Mouse (Mus musculus): ENCODE results near the gene Slc25a44. TPM values are rescaled to one million over a fixed set of nuclear protein-coding genes. Genes with fewer than 3 reads are reported as not detected.

Gene Slc25a44
- polyA plus RNA-seq (2014; fragmentation: Nextera tagmentation; extraction: Ambion mirVana) = 24.8 and 27.0 TPM in 2 replicates

DNA sequence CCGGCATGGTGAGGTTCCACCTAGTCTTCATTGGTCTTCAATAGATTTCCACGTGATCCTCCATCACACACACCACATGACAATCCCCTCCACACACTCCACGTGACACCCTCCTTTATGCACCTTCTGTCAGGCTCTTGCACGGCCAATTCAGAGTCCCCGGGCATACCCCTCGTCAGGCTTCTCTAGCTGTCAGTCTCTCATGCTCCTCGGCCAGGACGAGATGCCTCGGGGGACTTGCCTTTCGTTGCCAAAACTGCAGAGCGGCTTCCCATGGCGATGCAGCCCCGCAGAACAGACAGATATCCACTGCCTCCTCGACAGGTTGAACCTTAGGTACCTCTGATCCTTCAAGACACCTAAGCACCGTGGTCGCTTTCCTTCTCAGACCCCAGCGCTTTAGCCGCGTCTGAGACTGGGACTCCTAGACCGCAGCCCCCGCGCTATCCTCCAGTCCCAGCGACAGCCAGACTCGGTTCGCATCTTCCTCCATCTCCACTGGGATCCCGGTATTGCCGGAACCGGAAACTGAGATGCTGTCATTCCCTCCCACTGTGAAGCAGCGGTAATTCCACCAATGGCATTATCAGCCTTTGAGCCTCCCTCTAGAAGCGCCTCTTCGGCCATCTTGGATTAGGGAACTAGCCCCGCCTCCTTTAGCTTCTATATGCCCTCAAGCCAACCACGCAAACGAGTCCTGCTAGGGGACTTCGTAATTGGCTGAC, at the start of gene Slc25a44:
Gene Slc25a44 (minus strand): TSS at position 535 of the 725 bp plus-strand sequence.
- DNase-seq (ENCODE audit: low spot score) (peak; percentile 95), ATAC-seq (ENCODE audit: insufficient read depth, low FRiP score, low TSS enrichment) (peak; percentile 98)
- WGBS = 1% methylated on average over 35 of the region's 35 CpGs
- no peaks in the 10 kb centered on the region for H3K9me3 ChIP-seq (ENCODE audit: control insufficient read depth, low read length)
- H3K4me2 ChIP-seq (ENCODE audit: low read depth) = peak within 1 kb of the TSS; percentile 69
- H3K27ac ChIP-seq (ENCODE audit: low read depth, low read length) = no peak within 1 kb of the TSS
- no peaks in the 10 kb centered on the region for H3K27me3 ChIP-seq (ENCODE audit: control insufficient read depth, insufficient read depth, low read length)
- H3K4me3 ChIP-seq (ENCODE audit: low read depth, low read length) = peak within 1 kb of the TSS; percentile 57
- peaks cover 5% of the 10 kb centered on the region for H3K36me3 ChIP-seq (ENCODE audit: control insufficient read depth, insufficient read depth, low read length)
- peak within 1 kb of the TSS; percentile 55 for H3K9ac ChIP-seq (ENCODE audit: low read length)
- H3K4me1 ChIP-seq (ENCODE audit: control insufficient read depth, insufficient read depth, low read length) = peaks cover 12% of the 10 kb centered on the region; the same call in 1 of the 2 replicates

DNA sequence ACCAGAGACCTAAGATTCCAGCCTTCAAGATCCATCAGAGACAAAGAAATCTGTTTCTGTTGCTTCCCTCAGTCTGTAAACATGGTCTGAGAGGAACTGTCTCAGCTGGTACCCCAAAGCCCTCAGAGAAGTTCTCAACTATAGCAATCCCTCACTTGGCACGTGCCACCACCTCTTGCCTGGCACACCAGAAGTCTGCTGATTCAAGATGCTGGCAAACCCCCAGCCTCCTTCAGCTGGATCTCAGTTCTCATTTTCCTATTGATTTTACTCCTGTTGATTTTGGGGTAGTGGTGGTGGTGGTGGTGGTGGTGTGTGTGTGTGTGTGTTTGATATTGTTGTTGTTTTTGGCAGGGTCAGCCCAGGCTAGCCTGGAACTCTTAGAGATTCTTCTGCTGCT, 48.6 kb upstream of the Slc25a44 start:
- no peak overlapping the region for H3K4me2 ChIP-seq (ENCODE audit: low read depth)
- no peaks in the 10 kb centered on the region for H3K27me3 ChIP-seq (ENCODE audit: control insufficient read depth, insufficient read depth, low read length)
- 90% methylated on average over 1 of the region's 1 CpGs for WGBS
- H3K9ac ChIP-seq (ENCODE audit: low read length) = no peak overlapping the region
- no peak overlapping the region for H3K4me3 ChIP-seq (ENCODE audit: low read depth, low read length)
- H3K27ac ChIP-seq (ENCODE audit: low read depth, low read length) = no peak overlapping the region
- peaks cover 4% of the 10 kb centered on the region; the same call in 1 of the 2 replicates for H3K9me3 ChIP-seq (ENCODE audit: control insufficient read depth, low read length)
- DNase-seq (ENCODE audit: low spot score) = no peak
- ATAC-seq (ENCODE audit: insufficient read depth, low FRiP score, low TSS enrichment) = no peak
- no peaks in the 10 kb centered on the region for H3K4me1 ChIP-seq (ENCODE audit: control insufficient read depth, insufficient read depth, low read length)
- no peaks in the 10 kb centered on the region for H3K36me3 ChIP-seq (ENCODE audit: control insufficient read depth, insufficient read depth, low read length)

DNA sequence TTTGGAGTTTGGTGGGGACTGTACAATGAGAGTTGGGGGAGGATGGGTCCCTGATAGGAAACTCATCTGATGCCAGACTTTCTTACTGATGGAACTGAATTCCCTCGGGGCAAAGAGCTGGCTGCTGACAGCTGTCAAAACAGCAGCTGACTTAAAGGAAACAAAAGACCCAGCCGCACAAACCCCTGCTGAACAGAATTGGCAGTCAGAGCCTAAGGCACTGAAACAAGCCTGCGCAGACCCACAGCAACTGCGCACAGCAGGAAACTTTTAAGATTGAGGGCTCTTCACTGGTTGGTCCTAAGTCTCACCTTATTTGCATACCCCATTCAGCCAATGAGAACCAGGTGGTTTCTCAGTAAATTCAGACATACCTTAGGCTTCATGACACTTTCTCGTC, 48.1 kb upstream of the Slc25a44 start:
- Histone ChIP-seq H3K27ac (ENCODE audit: low read depth, low read length) (no peak overlapping the region), H3K9ac (ENCODE audit: low read length) (no peak overlapping the region), H3K4me2 (ENCODE audit: low read depth) (no peak overlapping the region), H3K9me3 (ENCODE audit: control insufficient read depth, low read length) (peaks cover 4% of the 10 kb centered on the region; the same call in 1 of the 2 replicates), H3K36me3 (ENCODE audit: control insufficient read depth, insufficient read depth, low read length) (no peaks in the 10 kb centered on the region), H3K27me3 (ENCODE audit: control insufficient read depth, insufficient read depth, low read length) (no peaks in the 10 kb centered on the region), H3K4me3 (ENCODE audit: low read depth, low read length) (no peak overlapping the region), H3K4me1 (ENCODE audit: control insufficient read depth, insufficient read depth, low read length) (no peaks in the 10 kb centered on the region)
- WGBS = 42% methylated on average over 5 of the region's 5 CpGs
- DNase-seq (ENCODE audit: low spot score) = peak; percentile 51
- no peak for ATAC-seq (ENCODE audit: insufficient read depth, low FRiP score, low TSS enrichment)

DNA sequence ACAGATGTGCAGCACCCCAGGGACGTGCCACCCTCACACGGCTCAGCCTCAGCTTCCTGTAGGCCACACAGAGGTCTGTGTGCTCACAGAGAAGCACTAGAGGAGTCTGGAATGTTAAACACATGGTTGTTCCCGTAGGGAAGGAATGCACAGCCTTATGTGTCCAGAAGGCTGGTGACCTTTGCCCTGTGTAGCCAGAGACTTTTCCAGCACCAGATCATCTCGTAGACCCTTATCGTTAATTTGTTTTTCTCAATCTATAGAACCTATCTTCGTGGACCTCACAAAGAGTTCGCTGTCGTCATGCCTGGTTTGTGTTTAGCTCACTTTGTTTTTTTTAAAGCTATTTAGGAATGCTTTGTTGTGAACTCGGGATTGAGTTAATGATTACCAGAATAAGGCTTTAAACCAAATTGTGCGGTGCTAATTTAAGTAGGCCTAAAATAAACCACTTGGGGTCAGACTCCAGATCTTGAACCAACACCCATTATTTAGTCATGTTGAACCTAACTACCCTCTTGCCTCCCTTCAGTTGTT, 46.1 kb upstream of the Slc25a44 start:
- Histone ChIP-seq H3K4me1 (ENCODE audit: control insufficient read depth, insufficient read depth, low read length) (no peaks in the 10 kb centered on the region), H3K9ac (ENCODE audit: low read length) (no peak overlapping the region), H3K27ac (ENCODE audit: low read depth, low read length) (no peak overlapping the region), H3K27me3 (ENCODE audit: control insufficient read depth, insufficient read depth, low read length) (no peaks in the 10 kb centered on the region), H3K4me3 (ENCODE audit: low read depth, low read length) (no peak overlapping the region), H3K9me3 (ENCODE audit: control insufficient read depth, low read length) (peaks cover 4% of the 10 kb centered on the region; the same call in 1 of the 2 replicates), H3K4me2 (ENCODE audit: low read depth) (no peak overlapping the region), H3K36me3 (ENCODE audit: control insufficient read depth, insufficient read depth, low read length) (no peaks in the 10 kb centered on the region)
- DNase-seq (ENCODE audit: low spot score) = no peak
- ATAC-seq (ENCODE audit: insufficient read depth, low FRiP score, low TSS enrichment) = no peak
- 29% methylated on average over 10 of the region's 10 CpGs for WGBS

DNA sequence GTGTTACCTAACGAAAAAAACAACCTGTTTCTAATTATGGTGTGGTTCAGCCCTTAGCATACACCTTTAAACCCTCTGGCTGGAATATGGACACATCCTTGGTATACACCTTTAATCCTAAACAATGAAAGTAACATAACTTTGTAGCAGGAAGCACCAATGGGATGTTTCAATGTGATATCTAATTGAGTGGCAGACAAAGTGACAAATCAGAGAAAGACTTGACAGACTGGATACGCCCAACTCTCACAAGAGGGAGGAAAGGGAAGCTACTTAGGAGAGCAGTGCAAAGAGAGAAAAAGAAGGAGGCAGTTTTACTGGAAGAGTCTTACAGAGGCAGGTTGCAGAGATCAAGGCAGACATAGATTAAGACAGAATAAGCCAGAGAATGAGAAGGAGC, 44.5 kb upstream of the Slc25a44 start:
- no peak overlapping the region for H3K4me3 ChIP-seq (ENCODE audit: low read depth, low read length)
- no peaks in the 10 kb centered on the region for H3K4me1 ChIP-seq (ENCODE audit: control insufficient read depth, insufficient read depth, low read length)
- ATAC-seq (ENCODE audit: insufficient read depth, low FRiP score, low TSS enrichment) = no peak
- H3K4me2 ChIP-seq (ENCODE audit: low read depth) = no peak overlapping the region
- H3K9me3 ChIP-seq (ENCODE audit: control insufficient read depth, low read length) = peaks cover 4% of the 10 kb centered on the region; the same call in 1 of the 2 replicates
- 82% methylated on average over 2 of the region's 2 CpGs for WGBS
- no peak overlapping the region for H3K27ac ChIP-seq (ENCODE audit: low read depth, low read length)
- no peak for DNase-seq (ENCODE audit: low spot score)
- H3K36me3 ChIP-seq (ENCODE audit: control insufficient read depth, insufficient read depth, low read length) = no peaks in the 10 kb centered on the region
- H3K9ac ChIP-seq (ENCODE audit: low read length) = no peak overlapping the region
- H3K27me3 ChIP-seq (ENCODE audit: control insufficient read depth, insufficient read depth, low read length) = no peaks in the 10 kb centered on the region

DNA sequence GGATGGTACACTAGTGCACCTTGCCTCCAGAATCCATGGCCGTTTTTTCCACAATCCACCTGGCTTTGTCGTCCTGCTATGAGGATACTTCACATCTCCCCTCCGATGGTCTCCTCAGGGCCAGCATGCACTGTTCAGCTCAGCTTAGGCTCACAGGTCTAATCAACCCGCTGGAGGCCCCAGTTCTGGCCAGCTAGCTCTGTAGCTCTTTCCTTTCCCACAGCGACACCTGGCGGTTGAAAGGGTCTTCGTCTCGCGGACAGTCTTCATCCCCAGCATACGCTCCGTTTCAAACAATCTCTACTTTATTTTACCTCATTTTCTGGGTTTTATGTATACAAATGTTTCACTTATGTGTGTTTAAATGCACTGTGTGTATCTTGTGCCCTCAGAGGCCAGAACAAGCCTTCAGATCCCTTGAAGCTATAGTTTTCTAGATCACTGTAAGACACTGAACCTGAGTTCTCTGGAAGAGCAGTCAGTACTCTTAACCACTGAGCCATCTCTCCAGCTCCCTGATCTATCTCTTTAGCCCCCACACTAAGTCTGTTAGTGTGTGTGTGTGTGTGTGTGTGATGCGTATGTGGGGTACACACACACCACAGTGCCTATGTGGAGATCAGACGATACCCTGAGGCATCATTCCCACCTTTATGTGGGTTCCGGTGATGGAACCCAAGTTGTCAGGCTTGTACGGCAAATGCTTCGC, 42.3 kb upstream of the Slc25a44 start:
- H3K36me3 ChIP-seq (ENCODE audit: control insufficient read depth, insufficient read depth, low read length) = no peaks in the 10 kb centered on the region
- H3K27ac ChIP-seq (ENCODE audit: low read depth, low read length) = no peak overlapping the region
- DNase-seq (ENCODE audit: low spot score) (peak; percentile 90), ATAC-seq (ENCODE audit: insufficient read depth, low FRiP score, low TSS enrichment) (peak; percentile 55; the same call in 1 of the 2 replicates)
- 33% methylated on average over 16 of the region's 16 CpGs for WGBS
- H3K9ac ChIP-seq (ENCODE audit: low read length) = no peak overlapping the region; the same call in 1 of the 2 replicates
- no peak overlapping the region for H3K4me2 ChIP-seq (ENCODE audit: low read depth)
- no peaks in the 10 kb centered on the region for H3K4me1 ChIP-seq (ENCODE audit: control insufficient read depth, insufficient read depth, low read length)
- peaks cover 4% of the 10 kb centered on the region; the same call in 1 of the 2 replicates for H3K9me3 ChIP-seq (ENCODE audit: control insufficient read depth, low read length)
- H3K4me3 ChIP-seq (ENCODE audit: low read depth, low read length) = no peak overlapping the region
- no peaks in the 10 kb centered on the region for H3K27me3 ChIP-seq (ENCODE audit: control insufficient read depth, insufficient read depth, low read length)

DNA sequence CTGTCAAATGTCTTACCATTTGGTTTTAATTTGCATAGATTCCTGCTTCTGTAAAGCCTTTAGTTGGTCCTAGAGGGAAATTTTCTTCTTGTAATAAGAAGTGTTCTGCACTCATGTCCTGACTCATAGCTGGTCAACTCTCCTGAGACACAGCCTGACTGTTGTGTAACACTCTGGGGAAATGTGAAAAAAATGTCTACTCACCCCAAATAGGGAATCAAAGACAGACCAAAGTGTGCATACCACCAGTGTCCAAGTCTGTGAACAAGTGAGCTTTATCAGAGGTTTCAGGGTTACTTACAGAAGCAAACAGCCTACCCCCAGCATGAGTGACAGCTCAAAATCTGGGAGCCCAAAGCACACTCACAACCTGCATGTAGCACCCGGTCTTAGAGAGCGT, 40.2 kb upstream of the Slc25a44 start:
- ATAC-seq (ENCODE audit: insufficient read depth, low FRiP score, low TSS enrichment) (no peak), DNase-seq (ENCODE audit: low spot score) (no peak)
- Histone ChIP-seq H3K4me1 (ENCODE audit: control insufficient read depth, insufficient read depth, low read length) (no peaks in the 10 kb centered on the region), H3K27me3 (ENCODE audit: control insufficient read depth, insufficient read depth, low read length) (no peaks in the 10 kb centered on the region), H3K4me3 (ENCODE audit: low read depth, low read length) (no peak overlapping the region), H3K36me3 (ENCODE audit: control insufficient read depth, insufficient read depth, low read length) (no peaks in the 10 kb centered on the region), H3K9me3 (ENCODE audit: control insufficient read depth, low read length) (peaks cover 4% of the 10 kb centered on the region; the same call in 1 of the 2 replicates), H3K27ac (ENCODE audit: low read depth, low read length) (no peak overlapping the region), H3K9ac (ENCODE audit: low read length) (no peak overlapping the region), H3K4me2 (ENCODE audit: low read depth) (no peak overlapping the region)
- WGBS = 92% methylated on average over 2 of the region's 2 CpGs

DNA sequence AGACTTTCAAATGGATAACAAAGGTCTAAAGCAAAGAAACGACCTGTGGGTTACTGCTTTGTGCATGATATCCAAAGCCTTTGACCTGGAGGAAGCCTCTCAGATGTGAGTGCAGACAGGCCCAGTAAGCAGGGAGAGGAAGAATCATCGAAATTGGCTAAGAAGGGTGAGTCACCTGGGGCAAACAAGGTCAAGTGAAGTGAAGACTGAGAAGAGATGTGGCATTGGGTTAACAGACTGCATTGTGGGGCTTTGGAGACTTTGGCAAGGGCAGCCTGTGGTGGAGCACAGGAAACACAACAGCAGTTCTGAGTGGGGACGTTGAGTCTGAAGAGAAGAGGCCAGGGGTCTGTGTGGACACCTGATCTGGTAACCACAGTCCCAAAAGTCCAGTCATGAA, 39.5 kb upstream of the Slc25a44 start:
- DNase-seq (ENCODE audit: low spot score) (no peak), ATAC-seq (ENCODE audit: insufficient read depth, low FRiP score, low TSS enrichment) (no peak)
- Histone ChIP-seq H3K4me2 (ENCODE audit: low read depth) (no peak overlapping the region), H3K9ac (ENCODE audit: low read length) (no peak overlapping the region), H3K36me3 (ENCODE audit: control insufficient read depth, insufficient read depth, low read length) (no peaks in the 10 kb centered on the region), H3K4me3 (ENCODE audit: low read depth, low read length) (no peak overlapping the region), H3K4me1 (ENCODE audit: control insufficient read depth, insufficient read depth, low read length) (no peaks in the 10 kb centered on the region), H3K9me3 (ENCODE audit: control insufficient read depth, low read length) (no peaks in the 10 kb centered on the region), H3K27me3 (ENCODE audit: control insufficient read depth, insufficient read depth, low read length) (no peaks in the 10 kb centered on the region), H3K27ac (ENCODE audit: low read depth, low read length) (no peak overlapping the region)
- WGBS = 57% methylated on average over 3 of the region's 3 CpGs

Measured in neural tube, embryonic 11.5 days (tissue).